Mouse (Mus musculus) thymus, adult 2 months (tissue): Measurements from ENCODE around the gene Serpina16.

Experiments used
- CTCF ChIP-seq: fragments of 200-500 bp; IDR thresholded peaks from 2 replicates; pipeline ENCODE4 v1.5.1; 2012; ENCODE audit warnings: mild to moderate bottlenecking, control low read depth, low read length, moderate library complexity, borderline replicate concordance; ENCODE audit not compliant: control insufficient read depth, poor library complexity, insufficient read depth; ENCODE audit errors: extremely low read depth
- POLR2A ChIP-seq: fragments of 200-500 bp; IDR thresholded peaks from 2 replicates; pipeline ENCODE4 v1.6.1; 2012; ENCODE audit warnings: mild to moderate bottlenecking, low read length, control low read depth, moderate library complexity; ENCODE audit not compliant: control insufficient read depth, poor library complexity, insufficient read depth; ENCODE audit errors: extremely low read depth

DNA sequence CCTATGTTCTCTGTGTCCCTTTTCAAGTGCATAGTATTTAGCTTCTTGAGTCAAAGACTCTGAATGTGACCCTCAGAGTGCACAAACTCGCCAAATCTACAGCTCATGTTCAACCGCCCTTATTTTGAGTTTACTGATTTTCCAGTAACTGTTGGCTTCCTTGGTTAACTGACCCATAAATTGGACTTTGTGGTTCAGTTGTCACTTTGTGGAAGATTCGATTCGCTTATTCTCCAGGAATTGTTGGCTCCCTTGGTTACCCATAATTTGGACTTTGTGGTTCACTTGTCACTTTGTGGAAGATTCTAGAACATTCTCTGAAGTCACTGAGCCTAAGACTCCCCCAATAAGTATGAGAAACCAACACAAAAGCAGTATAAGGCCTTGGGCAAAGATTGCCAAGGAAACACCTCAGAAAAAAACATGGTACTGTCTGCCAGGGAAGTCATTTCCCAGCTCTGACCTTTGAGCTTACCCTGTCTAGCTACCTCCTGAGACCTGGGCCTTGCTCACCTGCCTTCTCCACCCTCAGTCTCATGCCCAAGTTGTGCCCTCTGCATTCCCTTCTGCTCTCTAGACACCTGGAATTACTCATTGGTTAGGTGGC, 24.3 kb upstream of the Serpina16 start:
- TF ChIP-seq CTCF (no peak), POLR2A (no peak)
